Mouse (Mus musculus) spleen, adult 2 months (tissue): Measurements from ENCODE around the gene Creb1. TPM values are rescaled to one million over a fixed set of nuclear protein-coding genes. Genes with fewer than 3 reads are reported as not detected.
"Not testable (repeated sequence)": the region's sequence is repeated elsewhere in the genome, so short reads cannot be mapped to it uniquely, and the experiment has no call there.

Source experiments
- DNase-seq, 2 experiments: peaks; one replicate each; pipeline versions ENCODE4 v3.0.0 to v3.0.0-alpha.2; 2012 to 2021; ENCODE audit warnings: low spot score in 2 of 2, low read depth in 1 of 2
- H3K27ac ChIP-seq: fragments of 200-500 bp; 2 replicates; pipeline ENCODE4 v1.5.1; 2012; ENCODE audit warnings: low read length, inconsistent platforms; ENCODE audit not compliant: insufficient read depth
- H3K27me3 ChIP-seq: fragments of 200-500 bp; 2 replicates; pipeline ENCODE4 v1.6.1; 2012; ENCODE audit warnings: mild to moderate bottlenecking, moderate library complexity, low read length, inconsistent platforms; ENCODE audit not compliant: control insufficient read depth, insufficient read depth
- H3K36me3 ChIP-seq: fragments of 200-500 bp; 2 replicates; pipeline ENCODE4 v1.6.1; 2012; ENCODE audit warnings: mild to moderate bottlenecking, low read length, inconsistent platforms; ENCODE audit not compliant: control insufficient read depth, insufficient read depth
- H3K4me1 ChIP-seq: fragments of 200-500 bp; 2 replicates; pipeline ENCODE4 v1.6.1; 2011; ENCODE audit warnings: inconsistent platforms; ENCODE audit not compliant: control insufficient read depth, insufficient read depth, insufficient read length
- H3K4me3 ChIP-seq: fragments of 200-500 bp; 2 replicates; pipeline ENCODE4 v1.5.1; 2011; ENCODE audit warnings: mild to moderate bottlenecking, inconsistent platforms; ENCODE audit not compliant: insufficient read depth, insufficient read length; ENCODE audit errors: extremely low read depth
- CTCF ChIP-seq: fragments of 200-500 bp; IDR thresholded peaks from 2 replicates; pipeline ENCODE4 v1.5.1; 2011; ENCODE audit warnings: mild to moderate bottlenecking, inconsistent platforms; ENCODE audit not compliant: insufficient read depth, insufficient read length, insufficient replicate concordance; ENCODE audit errors: extremely low read depth
- POLR2A ChIP-seq: fragments of 200-500 bp; IDR thresholded peaks from 2 replicates; pipeline ENCODE4 v1.6.1; 2011; ENCODE audit warnings: low read depth, low read length, inconsistent platforms
- WGBS: fragments of 180-500 bp; shearing (Covaris S2); methylation state at CpG from one replicate; pipeline ENCODE4 v1.1.7; 2018; 5-methylcytosine and 5-hydroxymethylcytosine counted together
- polyA plus RNA-seq: library from polyadenylated mRNA; depleted of rRNA; stranded (reverse); fragments of >200 nt; gene quantifications from 2 replicates; pipeline ENCODE4 v1.2.3, GENCODE M21; 2012

The Creb1 gene
- polyA plus RNA-seq, 1 experiment = 26.1 TPM

DNA sequence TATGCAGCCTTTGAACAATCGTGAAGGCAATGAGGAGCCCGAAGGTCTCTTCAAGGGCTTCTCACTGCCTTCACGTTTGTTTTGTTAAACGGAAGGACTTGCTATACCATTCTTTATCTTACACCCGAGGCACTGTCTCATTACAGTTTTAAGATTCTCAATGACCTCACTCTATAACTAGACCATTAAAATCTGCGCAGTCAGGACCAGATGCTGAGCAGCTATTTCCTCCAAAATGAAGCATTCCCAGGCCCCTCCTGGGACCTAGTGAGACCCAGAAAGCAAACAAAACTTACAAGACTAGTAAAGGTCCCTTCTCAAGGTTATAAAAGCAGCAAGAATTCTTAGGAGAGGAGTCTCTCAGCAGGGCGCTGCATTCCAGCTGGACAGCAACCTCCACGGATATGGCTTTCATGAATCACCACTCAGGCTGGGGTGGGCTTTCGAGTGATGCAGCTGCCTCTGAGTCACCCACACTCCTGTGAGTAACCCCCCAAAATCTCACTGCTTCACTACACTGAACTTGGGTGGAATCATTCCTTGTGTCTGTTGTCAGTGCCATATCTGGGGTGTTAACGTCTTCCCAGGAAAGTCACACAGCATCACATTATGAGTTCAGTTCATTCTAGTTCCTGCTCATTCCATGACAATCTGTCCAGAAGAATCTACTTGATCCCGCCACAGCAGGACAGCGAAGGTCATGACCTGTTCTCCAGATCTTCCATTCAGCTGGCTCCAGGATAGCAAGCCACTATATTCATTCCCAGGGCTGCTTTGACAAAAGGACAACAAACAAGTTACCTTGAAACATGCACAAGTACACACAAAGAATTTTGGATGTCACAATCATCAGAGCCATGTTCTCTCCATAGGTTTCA is 91.4 kb downstream of the Creb1 start:
- H3K4me1 ChIP-seq = no peaks in the 10 kb centered on the region
- WGBS = 88% methylated on average over 12 of the region's 12 CpGs
- TF ChIP-seq CTCF = no peak
- no peak for TF ChIP-seq POLR2A
- no peaks in the 10 kb centered on the region for H3K27me3 ChIP-seq
- no peak overlapping the region for H3K27ac ChIP-seq
- H3K36me3 ChIP-seq = no peaks in the 10 kb centered on the region
- no peak for DNase-seq
- no peak overlapping the region for H3K4me3 ChIP-seq

- DNase-seq = no peak
- no peaks in the 10 kb centered on the region for H3K36me3 ChIP-seq
- TF ChIP-seq POLR2A (no peak), CTCF (no peak)
- no peaks in the 10 kb centered on the region for H3K27me3 ChIP-seq
- no peak overlapping the region for H3K27ac ChIP-seq
- no peak overlapping the region for H3K4me3 ChIP-seq
- no peaks in the 10 kb centered on the region for H3K4me1 ChIP-seq
Measured at GRCm38 (mm10) chr1:64625214-64625613, 92.8 kb downstream of the Creb1 start.

GRCm38 (mm10) chr1:64631526-64631925 is 99.1 kb downstream of the Creb1 start:
- H3K4me1 ChIP-seq = no peaks in the 10 kb centered on the region
- no peak overlapping the region for H3K4me3 ChIP-seq
- no peaks in the 10 kb centered on the region for H3K36me3 ChIP-seq
- TF ChIP-seq CTCF = no peak
- no peak for TF ChIP-seq POLR2A
- DNase-seq = no peak
- whole genome bisulfite sequencing = 76% methylated on average over 5 of the region's 5 CpGs
- H3K27me3 ChIP-seq = no peaks in the 10 kb centered on the region
- no peak overlapping the region for H3K27ac ChIP-seq

- DNase-seq = no peak
- H3K27ac ChIP-seq = no peak overlapping the region
- no peaks in the 10 kb centered on the region for H3K36me3 ChIP-seq
- H3K4me1 ChIP-seq = no peaks in the 10 kb centered on the region
- H3K27me3 ChIP-seq = no peaks in the 10 kb centered on the region
- 82% methylated on average over 3 of the region's 3 CpGs for WGBS
- TF ChIP-seq POLR2A (no peak), CTCF (no peak)
- no peak overlapping the region for H3K4me3 ChIP-seq
Measured at GRCm38 (mm10) chr1:64633237-64633636, 100.8 kb downstream of the Creb1 start.

DNA sequence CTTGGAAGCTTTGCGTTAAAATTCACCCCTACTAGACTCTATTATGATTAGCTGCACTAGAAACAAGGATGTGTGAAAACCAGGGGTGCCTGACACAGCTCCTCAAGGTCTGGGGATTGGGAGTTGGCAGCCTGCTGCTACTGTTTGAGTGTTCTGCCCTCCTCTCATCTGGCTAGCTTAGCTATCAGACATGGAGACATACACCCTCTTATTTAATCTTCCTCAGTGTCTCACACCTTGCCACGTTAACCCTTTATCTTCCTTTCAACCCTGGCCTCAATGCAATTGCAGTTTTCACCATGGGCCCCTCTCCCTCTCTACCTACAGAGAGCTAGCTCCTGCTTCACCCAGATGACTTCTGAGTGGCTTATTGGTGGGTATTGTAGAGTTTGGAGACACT is 103.2 kb downstream of the Creb1 start:
- Histone ChIP-seq H3K27me3 (no peaks in the 10 kb centered on the region), H3K4me1 (no peaks in the 10 kb centered on the region), H3K4me3 (no peak overlapping the region), H3K27ac (no peak overlapping the region), H3K36me3 (no peaks in the 10 kb centered on the region)
- no peak for TF ChIP-seq CTCF
- TF ChIP-seq POLR2A = no peak
- 79% methylated on average over 2 of the region's 2 CpGs for WGBS
- DNase-seq = no peak

- Histone ChIP-seq H3K27me3 (no peaks in the 10 kb centered on the region), H3K4me1 (no peaks in the 10 kb centered on the region), H3K36me3 (no peaks in the 10 kb centered on the region), H3K4me3 (no peak overlapping the region), H3K27ac (no peak overlapping the region)
- WGBS = 85% methylated on average over 6 of the region's 6 CpGs
- TF ChIP-seq CTCF (no peak), POLR2A (no peak)
- DNase-seq = no peak
Measured at GRCm38 (mm10) chr1:64639279-64639678, 106.8 kb downstream of the Creb1 start.

GRCm38 (mm10) chr1:64641069-64641468 is 108.6 kb downstream of the Creb1 start:
- Histone ChIP-seq H3K4me1 (no peaks in the 10 kb centered on the region), H3K27ac (no peak overlapping the region), H3K36me3 (no peaks in the 10 kb centered on the region), H3K4me3 (no peak overlapping the region), H3K27me3 (no peaks in the 10 kb centered on the region)
- 90% methylated on average over 6 of the region's 6 CpGs for WGBS
- DNase-seq = no peak
- TF ChIP-seq CTCF (no peak), POLR2A (no peak)

GRCm38 (mm10) chr1:64642541-64642940 is 110.1 kb downstream of the Creb1 start:
- H3K4me1 ChIP-seq, H3K36me3 ChIP-seq, DNase-seq, H3K27ac ChIP-seq, H3K27me3 ChIP-seq, H3K4me3 ChIP-seq: not testable (repeated sequence)
- 95% methylated on average over 8 of the region's 8 CpGs for WGBS
